Mouse (Mus musculus) ZHBTc4 (cell line): ENCODE data around the gene Tfr2.

Source experiments
- DNase-seq: peaks from one replicate; pipeline ENCODE4 v3.0.0-alpha.2; 2011; ENCODE audit warnings: low read depth, low spot score

Gene Tfr2

DNA sequence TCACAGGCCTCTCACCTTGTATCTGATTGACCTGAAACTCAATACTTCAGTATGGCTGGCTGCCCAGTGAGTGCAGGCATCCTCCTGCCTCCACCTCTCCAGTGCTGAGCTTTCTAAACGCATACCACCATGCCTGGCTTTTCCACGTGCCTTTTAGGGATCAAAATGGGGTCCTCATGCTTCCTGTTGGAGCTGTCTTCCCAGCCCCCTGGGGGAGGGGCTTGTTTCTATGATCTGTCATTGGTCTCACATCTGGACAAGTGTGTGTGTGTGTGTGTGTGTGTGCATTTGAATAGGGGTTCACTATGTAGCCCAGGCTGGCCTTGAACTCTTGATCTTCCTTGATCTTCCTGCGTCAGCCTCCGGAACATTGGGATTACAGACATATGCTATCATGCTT, 32.2 kb upstream of the Tfr2 start:
- DNase-seq, result no peak

- DNase-seq, result no peak
Observed at GRCm38 (mm10) chr5:137539291-137539801, 30.3 kb upstream of the Tfr2 start.

DNA sequence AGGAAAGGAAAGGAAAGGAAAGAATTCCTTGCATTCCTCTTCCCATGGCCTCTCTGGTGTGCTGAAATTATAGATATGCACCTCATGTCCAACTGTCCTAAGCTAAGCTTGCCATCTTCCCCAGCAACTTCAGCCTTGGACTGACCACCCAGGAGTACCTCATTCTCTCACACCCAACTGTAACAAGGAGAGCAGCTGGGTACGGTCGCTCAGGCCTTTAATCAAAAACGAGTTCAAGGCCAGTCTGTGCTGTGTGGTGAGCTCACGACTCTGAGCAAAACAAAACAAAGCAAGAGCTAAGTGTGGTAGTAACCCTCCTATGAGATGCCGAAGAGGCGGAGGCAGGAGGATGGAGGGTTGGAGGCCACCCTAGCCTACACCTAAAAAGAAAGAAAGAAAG, 28.6 kb upstream of the Tfr2 start:
- no peak for DNase-seq

- no peak for DNase-seq
Observed at GRCm38 (mm10) chr5:137541768-137542540, 27.7 kb upstream of the Tfr2 start.

GRCm38 (mm10) chr5:137544926-137545325, 24.7 kb upstream of the Tfr2 start:
- no peak for DNase-seq

GRCm38 (mm10) chr5:137545596-137545995, 24.0 kb upstream of the Tfr2 start:
- no peak for DNase-seq

- DNase-seq, result no peak
Observed at GRCm38 (mm10) chr5:137549840-137550239, 19.8 kb upstream of the Tfr2 start.

DNA sequence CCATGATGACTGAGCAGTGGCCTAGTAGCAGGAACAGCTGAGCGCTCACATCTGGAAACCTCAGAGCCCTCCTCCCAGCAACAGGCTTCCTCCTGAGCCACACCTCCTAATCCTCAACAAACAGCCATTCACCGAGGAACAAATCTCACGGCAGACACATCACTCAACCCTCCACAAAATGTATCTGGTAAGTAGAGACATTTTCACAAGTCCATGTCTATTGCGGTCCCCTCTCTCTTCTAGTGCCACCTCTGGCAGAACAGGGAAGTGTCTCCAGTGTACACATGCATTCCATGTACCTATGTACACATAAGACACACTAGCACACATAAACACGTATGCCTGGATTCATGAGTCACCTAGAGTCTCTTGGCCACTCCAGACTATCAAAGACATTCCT, 18.5 kb upstream of the Tfr2 start:
- DNase-seq, result peak; percentile 61

GRCm38 (mm10) chr5:137553000-137553399, 16.6 kb upstream of the Tfr2 start:
- DNase-seq, result no peak

DNA sequence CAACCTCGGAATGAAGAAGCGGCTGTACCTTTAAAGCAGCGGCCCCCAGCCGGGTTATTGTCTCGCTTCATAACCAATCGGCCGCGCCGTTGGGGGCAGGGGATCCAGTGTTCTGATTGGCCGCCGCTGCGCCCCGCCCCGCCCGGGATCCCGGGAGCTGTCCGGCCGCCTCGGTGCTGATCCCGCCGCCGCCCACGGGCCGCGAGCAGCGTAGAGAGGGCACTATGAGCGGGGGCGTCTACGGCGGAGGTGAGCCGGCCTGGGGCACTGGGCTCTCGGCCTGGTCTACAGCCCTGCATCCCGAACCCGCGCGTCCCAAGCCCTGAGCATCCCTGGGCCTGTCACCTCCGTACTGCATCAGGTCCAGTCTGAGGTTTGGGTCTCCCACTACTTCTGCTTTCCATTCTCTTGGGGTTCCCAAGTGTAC, 16.2 kb upstream of the Tfr2 start, which contains the start of gene Actl6b:
Actl6b (plus strand) TSS at position 107 of the 427 bp plus-strand sequence.
- DNase-seq, result peak; percentile 94

DNA sequence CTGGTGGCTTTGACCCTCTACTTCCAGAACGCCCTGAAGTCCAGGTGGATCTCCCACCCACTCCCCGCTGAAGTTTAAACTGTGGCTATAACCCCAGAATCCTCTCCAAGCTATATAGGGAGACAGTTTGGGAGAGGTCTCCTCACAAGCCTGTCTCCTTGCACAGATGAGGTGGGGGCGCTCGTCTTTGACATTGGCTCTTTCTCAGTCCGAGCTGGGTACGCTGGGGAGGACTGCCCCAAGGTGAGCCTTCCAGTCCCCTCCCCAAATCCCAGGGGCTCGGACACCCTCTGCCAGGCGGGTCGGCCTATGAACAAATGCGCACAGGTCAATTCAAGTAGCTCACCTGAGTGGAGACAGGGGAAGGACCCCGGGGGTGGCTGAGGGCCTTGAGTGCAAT, 15.7 kb upstream of the Tfr2 start:
- DNase-seq, result no peak

GRCm38 (mm10) chr5:137561556-137561955, 8.1 kb upstream of the Tfr2 start:
- no peak for DNase-seq

- DNase-seq, result peak; percentile 64
Observed at GRCm38 (mm10) chr5:137562965-137563364, 6.7 kb upstream of the Tfr2 start.

GRCm38 (mm10) chr5:137565744-137566143, 3.9 kb upstream of the Tfr2 start:
- no peak for DNase-seq

DNA sequence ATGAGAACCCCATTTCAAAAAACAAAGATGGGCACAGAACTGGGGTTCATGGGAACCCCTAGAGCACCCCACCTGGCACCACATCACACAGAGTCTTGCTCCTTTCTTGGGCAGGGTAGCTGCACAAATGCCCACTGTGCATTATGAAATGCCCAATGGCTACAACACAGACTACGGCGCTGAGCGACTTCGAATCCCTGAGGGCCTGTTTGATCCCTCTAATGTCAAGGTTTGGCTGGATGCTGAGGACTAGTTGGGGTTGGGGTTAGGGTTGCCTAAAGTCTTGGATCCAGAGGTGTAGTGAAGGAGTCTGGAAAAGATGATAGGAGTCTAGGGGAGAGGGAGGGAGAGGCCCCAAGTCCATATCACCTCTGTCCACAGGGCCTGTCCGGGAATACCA, 3.2 kb upstream of the Tfr2 start:
- no peak for DNase-seq

- peak; percentile 50 for DNase-seq
Observed at GRCm38 (mm10) chr5:137568223-137568798, 1.3 kb upstream of the Tfr2 start.

GRCm38 (mm10) chr5:137569031-137569430, 609 bp upstream of the Tfr2 start:
- peak; percentile 14 for DNase-seq

GRCm38 (mm10) chr5:137570181-137570580, 541 bp downstream of the Tfr2 start:
- DNase-seq, result no peak

DNA sequence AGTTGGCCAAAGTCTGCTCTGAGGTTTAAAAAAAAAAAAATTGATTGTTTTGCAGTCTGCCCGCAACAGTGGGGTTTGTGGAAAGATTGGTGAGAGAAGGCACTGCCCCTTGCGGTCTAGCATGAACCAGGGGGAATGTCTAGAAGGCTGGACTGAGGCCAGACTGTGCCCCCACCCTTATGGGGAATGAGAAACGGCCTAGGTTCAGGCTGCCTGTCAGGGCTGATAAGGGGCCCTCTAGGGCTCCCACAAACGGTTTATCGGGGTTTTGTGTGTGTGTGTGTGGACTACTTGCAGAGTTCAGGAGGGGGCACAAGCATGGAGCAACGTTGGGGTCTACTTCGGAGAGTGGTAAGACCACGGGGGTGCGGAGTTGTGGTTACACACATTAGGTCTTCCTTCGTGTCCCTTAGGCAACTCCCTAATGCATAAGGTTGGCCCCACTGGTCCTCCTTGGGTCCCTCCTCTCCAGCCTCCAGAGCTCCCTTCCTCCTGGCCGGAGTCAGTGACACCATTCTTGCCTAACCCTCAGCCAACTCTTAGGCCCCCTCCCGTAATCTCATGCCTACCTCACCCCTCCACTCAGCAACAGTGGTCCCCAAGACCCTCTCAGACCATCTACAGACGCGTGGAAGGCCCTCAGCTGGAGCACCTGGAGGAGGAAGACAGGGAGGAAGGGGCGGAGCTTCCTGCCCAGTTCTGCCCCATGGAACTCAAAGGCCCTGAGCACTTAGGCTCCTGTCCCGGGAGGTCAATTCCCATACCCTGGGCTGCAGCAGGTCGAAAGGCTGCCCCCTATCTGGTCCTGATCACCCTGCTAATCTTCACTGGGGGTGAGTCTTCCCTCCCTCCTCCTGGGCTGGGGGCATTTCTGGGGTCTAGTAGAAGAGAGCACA, 1.3 kb downstream of the Tfr2 start:
- no peak for DNase-seq

GRCm38 (mm10) chr5:137574470-137574901, 4.8 kb downstream of the Tfr2 start:
- DNase-seq, result no peak

- DNase-seq, result no peak
Observed at GRCm38 (mm10) chr5:137580246-137580645, 10.6 kb downstream of the Tfr2 start.

- DNase-seq, result peak; percentile 48
Observed at GRCm38 (mm10) chr5:137582702-137583101, 13.1 kb downstream of the Tfr2 start.
